Mouse (Mus musculus): ENCODE results near the gene Utp14b. TPM values are rescaled to one million over a fixed set of nuclear protein-coding genes. Genes with fewer than 3 reads are reported as not detected.

Utp14b gene
- polyA plus RNA-seq, 1 experiment = 0.02 TPM

DNA sequence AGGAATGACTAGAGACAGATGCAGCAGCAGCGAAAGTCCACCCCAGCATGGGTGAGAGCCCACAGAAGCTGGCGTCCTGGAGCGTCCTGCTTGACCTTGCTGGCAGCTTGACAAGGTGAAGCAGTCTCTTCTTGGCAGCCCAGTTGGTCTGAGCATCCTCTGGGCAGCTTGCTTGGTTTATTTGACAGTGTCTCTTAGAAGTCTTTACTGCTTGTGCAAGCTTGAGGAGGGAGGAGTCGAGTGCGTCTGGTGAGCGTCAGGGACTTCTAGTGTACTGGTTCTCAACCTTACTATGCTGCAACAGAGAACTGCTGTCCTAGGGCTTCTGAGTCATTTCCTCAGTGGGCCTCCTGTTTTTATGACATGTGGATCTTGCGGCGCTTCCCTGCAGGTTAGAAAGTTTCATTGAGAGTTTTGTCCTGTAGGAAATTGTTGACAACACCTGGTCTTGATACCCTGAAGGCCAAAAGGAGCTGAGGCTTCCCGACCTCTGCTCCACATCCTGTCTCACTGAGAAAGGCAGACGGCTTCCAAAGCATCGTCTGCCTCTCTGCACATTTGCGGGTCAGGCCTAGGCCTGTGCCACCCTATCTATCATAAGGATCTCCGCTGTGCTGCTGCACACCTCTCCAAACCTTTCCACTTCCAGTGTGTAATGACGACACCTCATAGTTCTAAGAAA, 44.6 kb downstream of the Utp14b start:
- no peak overlapping the region for H3K4me3 ChIP-seq (replicated peaks)
- H3K36me3 ChIP-seq (ENCODE audit: control insufficient read depth) = peaks cover 65% of the 10 kb centered on the region

DNA sequence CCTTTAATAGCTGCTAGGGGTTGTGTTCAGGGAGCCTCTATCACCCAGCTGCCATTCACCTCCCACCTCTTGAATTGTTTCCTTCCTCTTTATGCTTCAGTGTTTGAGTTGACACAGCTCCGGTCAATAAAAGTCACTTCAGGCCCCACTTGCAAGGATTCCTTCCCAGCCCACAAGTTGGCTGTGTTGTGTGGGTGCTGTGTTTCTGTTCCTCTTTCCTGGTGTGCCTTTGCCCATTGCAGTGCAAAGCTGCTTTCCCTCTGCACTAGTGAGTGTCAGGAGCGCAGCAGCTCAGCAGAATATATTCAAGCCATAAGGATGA, 45.1 kb downstream of the Utp14b start:
- Histone ChIP-seq H3K4me1 (ENCODE audit: control insufficient read depth) (no peaks in the 10 kb centered on the region), H3K9me3 (ENCODE audit: control insufficient read depth, low read length) (no peaks in the 10 kb centered on the region), H3K36me3 (ENCODE audit: control insufficient read depth) (peaks cover 63% of the 10 kb centered on the region), H3K27me3 (ENCODE audit: control insufficient read depth) (no peaks in the 10 kb centered on the region), H3K4me3 (replicated peaks) (no peak overlapping the region)
- TF ChIP-seq GATA1 (IDR thresholded peaks at IDR 0.05; ENCODE audit: low read length) = no peak
- no peak for TF ChIP-seq TAL1 (IDR thresholded peaks at IDR 0.05; ENCODE audit: low read length)

More for the DNA sequence above, 44.6 kb downstream of the Utp14b start:
- TF ChIP-seq TAL1 (IDR thresholded peaks at IDR 0.05; ENCODE audit: low read length) (no peak), GATA1 (IDR thresholded peaks at IDR 0.05; ENCODE audit: low read length) (no peak)
- Histone ChIP-seq H3K27me3 (ENCODE audit: control insufficient read depth) (no peaks in the 10 kb centered on the region), H3K9me3 (ENCODE audit: control insufficient read depth, low read length) (no peaks in the 10 kb centered on the region), H3K4me1 (ENCODE audit: control insufficient read depth) (no peaks in the 10 kb centered on the region)

DNA sequence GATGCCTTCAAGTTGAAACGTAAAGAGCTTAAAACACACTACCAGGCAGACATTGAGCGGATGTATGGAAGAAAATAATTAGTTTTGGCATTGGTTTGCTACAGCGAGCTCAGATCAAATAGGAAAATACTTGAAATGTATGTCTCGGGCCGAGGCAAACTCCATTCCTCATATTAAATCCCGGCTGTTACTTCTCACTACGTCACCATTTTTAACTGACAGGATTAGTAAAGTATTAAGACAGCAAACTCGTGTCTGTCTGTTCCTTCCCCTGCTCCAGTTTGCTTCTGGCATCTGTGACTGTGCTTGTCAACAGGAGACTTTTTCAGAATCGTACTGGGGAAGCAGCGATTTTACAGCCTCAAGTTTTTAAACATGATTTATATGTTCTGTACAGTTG, 48.5 kb downstream of the Utp14b start:
- H3K27me3 ChIP-seq (ENCODE audit: control insufficient read depth) = no peaks in the 10 kb centered on the region
- no peak overlapping the region for H3K4me3 ChIP-seq (replicated peaks)
- TF ChIP-seq GATA1 (IDR thresholded peaks at IDR 0.05; ENCODE audit: low read length) (no peak), TAL1 (IDR thresholded peaks at IDR 0.05; ENCODE audit: low read length) (no peak)
- no peaks in the 10 kb centered on the region for H3K9me3 ChIP-seq (ENCODE audit: control insufficient read depth, low read length)
- H3K4me1 ChIP-seq (ENCODE audit: control insufficient read depth) = no peaks in the 10 kb centered on the region
- peaks cover 40% of the 10 kb centered on the region for H3K36me3 ChIP-seq (ENCODE audit: control insufficient read depth)

DNA sequence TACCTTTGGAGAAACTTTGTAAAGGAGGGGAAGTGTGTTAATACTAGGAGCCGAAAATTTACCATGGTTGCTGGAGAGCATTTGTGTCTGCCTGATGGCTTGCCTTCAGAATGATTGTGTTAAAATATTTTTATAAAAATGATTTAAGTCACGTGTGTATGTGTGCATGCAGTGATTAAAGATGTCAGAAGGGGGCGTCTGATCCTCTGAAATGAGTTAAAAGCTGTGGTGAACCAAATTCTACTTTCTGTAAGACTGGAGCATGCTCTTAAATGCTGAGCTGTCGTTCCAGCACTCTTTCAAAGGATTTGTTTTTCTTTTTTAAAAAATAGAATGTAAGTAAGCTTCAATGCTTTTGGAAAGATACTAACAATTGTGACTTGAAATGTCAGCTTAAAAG, 49.4 kb downstream of the Utp14b start:
- H3K36me3 ChIP-seq (ENCODE audit: control insufficient read depth) = peaks cover 30% of the 10 kb centered on the region

DNA sequence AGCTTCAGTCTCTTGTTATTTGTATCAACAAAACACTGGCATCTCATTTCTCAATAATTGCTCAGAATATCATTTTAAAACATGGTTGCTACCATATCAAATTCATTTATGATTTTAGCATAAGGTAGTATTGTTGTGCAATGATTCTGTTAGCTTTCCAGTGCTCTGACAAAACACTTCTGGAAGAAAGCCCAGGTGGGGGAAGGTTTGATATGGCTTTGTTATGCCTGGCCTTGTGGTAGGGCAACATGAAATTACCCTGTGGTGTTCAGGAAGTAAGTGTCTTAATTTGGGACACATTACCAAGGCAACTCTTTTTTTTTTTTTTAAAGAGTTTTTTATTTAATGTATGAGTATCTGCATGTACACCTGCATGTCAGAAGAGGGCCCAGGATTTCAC, 52.2 kb downstream of the Utp14b start:
- Histone ChIP-seq H3K36me3 (ENCODE audit: control insufficient read depth) (peaks cover 7% of the 10 kb centered on the region), H3K9me3 (ENCODE audit: control insufficient read depth, low read length) (no peaks in the 10 kb centered on the region), H3K4me1 (ENCODE audit: control insufficient read depth) (no peaks in the 10 kb centered on the region), H3K27me3 (ENCODE audit: control insufficient read depth) (no peaks in the 10 kb centered on the region), H3K4me3 (replicated peaks) (no peak overlapping the region)
- TF ChIP-seq GATA1 (IDR thresholded peaks at IDR 0.05; ENCODE audit: low read length) = no peak
- no peak for TF ChIP-seq TAL1 (IDR thresholded peaks at IDR 0.05; ENCODE audit: low read length)

More for the DNA sequence above, 49.4 kb downstream of the Utp14b start:
- H3K27me3 ChIP-seq (ENCODE audit: control insufficient read depth) = no peaks in the 10 kb centered on the region
- no peak overlapping the region for H3K4me3 ChIP-seq (replicated peaks)
- no peaks in the 10 kb centered on the region for H3K4me1 ChIP-seq (ENCODE audit: control insufficient read depth)
- no peaks in the 10 kb centered on the region for H3K9me3 ChIP-seq (ENCODE audit: control insufficient read depth, low read length)
- no peak for TF ChIP-seq GATA1 (IDR thresholded peaks at IDR 0.05; ENCODE audit: low read length)
- no peak for TF ChIP-seq TAL1 (IDR thresholded peaks at IDR 0.05; ENCODE audit: low read length)

DNA sequence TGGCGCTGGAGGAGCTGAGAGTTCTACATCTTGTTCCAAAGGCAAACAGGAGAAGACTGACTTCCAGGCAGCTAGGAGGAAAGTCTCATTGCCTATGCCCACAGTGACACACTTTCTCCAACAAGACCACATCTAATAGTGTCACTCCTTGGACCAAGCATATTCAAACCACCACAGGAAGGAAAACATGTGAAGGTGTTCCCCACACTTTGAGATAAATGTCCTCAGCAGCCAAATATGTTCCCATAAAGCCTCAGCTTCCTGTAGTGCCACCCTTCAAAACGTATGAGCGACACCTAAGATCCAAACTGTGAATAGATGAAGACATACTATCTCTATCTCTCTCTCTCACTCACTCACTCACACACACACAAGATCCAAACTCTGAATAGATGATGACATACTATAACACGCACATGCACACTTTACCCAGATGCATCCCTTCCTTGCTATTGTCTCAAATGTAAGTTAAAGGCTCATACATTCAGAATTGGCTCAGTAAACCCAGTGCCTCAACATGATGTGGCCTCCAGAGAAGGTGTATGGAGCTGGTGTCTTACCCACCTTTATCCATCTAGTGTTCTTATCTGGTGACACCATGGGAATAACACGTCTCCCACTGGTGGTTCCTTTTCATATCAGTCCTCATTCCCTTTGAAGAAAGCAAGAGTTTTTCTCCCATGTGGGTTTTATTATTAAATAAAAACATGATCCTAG, 52.9 kb downstream of the Utp14b start:
- TF ChIP-seq GATA1 (IDR thresholded peaks at IDR 0.05; ENCODE audit: low read length) (no peak), TAL1 (IDR thresholded peaks at IDR 0.05; ENCODE audit: low read length) (no peak)
- H3K9me3 ChIP-seq (ENCODE audit: control insufficient read depth, low read length) = no peaks in the 10 kb centered on the region
- peaks cover 3% of the 10 kb centered on the region; the same call in 1 of the 2 replicates for H3K36me3 ChIP-seq (ENCODE audit: control insufficient read depth)
- no peak overlapping the region for H3K4me3 ChIP-seq (replicated peaks)
- H3K4me1 ChIP-seq (ENCODE audit: control insufficient read depth) = no peaks in the 10 kb centered on the region
- no peaks in the 10 kb centered on the region for H3K27me3 ChIP-seq (ENCODE audit: control insufficient read depth)

Other genes starting within 250 kb of the Utp14b start
- 0.63 and 0.72 TPM in 2 replicates for gene Farsb, start 169.1 kb upstream of the Utp14b start, polyA plus RNA-seq (2012)
- gene Mogat1, start 147.0 kb upstream of the Utp14b start, polyA plus RNA-seq (2012) = not detected in 2 replicates
- gene BC035947, start 145.9 kb upstream of the Utp14b start, polyA plus RNA-seq (2012) = not detected in 2 replicates
- gene Acsl3, start 213 bp upstream of the Utp14b start, polyA plus RNA-seq (2012) = 0.11 and 0.16 TPM in 2 replicates
- not detected in 2 replicates for gene Kcne4, start 158.7 kb downstream of the Utp14b start, polyA plus RNA-seq (2012)

Data from erythroblast, embryonic 14.5 days (primary cell).